Mouse (Mus musculus) right cerebral cortex, postnatal 14 days (tissue): ENCODE data around the gene Fbln2.

Experiments
- DNase-seq: peaks from one replicate; pipeline ENCODE4 v3.0.0; 2022

Gene Fbln2

GRCm38 (mm10) chr6:91231523-91231922 is 19.3 kb downstream of the Fbln2 start:
- no peak for DNase-seq

DNA sequence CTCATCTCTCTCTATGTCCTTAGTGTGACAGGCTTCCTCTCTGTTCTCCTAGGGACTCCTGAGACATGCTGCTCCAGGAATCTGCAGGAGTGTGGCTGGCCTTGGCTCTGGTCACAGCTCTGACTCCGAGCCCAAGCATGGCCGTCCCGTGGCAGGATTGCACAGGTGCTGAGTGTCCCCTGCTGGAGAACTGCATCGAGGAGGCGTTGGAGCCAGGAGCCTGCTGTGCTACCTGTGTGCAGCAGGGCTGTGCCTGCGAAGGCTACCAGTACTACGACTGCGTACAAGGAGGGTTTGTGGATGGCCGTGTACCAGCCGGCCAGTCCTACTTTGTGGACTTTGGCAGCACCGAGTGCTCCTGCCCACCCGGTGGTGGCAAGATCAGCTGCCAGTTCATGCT is 20.8 kb downstream of the Fbln2 start:
- no peak for DNase-seq

DNA sequence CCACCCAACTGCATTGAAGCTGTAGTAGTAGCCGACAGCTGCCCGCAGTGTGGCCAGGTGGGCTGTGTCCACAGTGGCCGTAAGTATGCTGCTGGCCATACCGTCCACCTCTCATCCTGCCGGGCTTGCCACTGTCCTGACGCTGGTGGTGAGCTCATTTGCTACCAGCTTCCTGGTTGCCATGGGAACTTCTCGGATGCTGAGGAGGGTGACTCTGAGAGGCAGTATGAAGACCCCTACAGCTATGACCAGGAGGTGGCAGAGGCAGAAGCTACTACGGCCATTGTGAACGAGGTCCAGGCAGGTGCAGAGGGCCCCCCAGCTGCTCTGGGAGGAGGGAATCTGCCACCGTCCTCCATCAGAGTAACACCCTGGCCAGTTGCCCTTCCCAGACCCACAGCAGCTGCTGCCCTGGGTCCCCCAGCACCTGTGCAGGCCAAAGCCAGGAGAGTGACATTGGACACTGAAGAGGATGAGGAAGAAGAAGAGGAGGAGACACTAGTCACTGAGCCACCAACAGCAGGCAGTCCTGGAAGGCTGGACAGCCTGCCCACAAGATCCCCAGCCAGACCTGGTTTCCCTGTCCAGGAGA is 21.3 kb downstream of the Fbln2 start:
- no peak for DNase-seq

DNA sequence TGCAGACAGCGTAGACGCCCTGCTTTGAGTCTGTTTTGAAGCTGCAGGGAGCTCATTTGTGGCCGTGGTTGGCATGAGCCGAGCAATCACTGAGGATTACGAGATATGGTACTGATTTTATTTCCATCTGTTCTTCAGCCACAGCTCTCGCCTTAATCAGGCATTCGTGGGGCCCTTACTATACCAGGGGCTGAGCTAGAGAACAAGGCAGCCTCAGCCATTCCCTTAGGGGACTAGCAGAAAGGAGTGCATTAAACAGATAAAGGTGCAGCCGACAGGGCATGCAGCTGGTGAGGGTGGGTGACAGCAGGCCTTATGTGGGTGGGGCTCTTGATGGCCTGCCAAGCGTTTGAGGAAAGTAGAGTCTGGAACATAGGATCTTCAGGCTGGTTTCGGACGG is 23.8 kb downstream of the Fbln2 start:
- DNase-seq: no peak

DNA sequence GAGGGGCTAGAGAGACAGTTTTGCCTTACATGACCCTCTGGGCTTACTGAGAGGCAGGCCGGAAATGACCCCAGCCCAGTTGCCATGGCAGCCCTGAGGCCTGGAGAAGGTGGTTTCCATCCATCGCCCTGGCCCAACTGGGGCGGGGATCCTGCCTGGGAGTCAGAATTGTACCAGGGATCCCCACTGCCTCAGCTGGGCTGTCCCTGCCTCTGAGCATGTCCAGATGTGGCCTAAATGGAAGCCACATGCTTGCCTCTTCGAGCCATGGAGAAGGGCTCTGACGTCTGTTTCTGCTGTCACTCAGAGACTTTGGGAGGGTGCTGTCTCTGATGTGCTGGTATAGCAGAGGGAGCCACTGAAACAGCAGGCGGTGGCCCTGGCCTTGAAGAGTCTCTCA is 24.2 kb downstream of the Fbln2 start:
- DNase-seq: no peak

DNA sequence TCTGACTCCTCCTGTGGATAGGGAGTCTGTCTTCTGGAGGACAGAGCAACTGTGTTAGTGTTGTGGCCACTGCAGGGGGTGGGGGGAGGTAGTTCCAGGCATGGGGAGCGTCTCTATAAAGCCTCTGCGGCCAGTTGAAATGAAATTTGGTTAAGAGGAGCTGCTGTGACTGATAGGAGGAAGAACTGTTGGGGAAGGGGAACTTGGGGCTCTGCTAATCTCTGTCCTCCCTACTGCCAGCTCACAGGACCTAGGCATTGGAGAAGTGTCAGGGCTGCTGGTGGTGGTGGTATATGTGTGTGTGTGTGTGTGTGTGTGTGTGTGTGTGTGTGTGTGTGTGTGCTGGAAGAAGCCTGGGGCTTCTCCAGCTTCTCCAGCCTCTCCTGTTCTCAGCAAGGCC is 25.0 kb downstream of the Fbln2 start:
- DNase-seq: no peak

GRCm38 (mm10) chr6:91240537-91240936 is 28.3 kb downstream of the Fbln2 start:
- DNase-seq: no peak

DNA sequence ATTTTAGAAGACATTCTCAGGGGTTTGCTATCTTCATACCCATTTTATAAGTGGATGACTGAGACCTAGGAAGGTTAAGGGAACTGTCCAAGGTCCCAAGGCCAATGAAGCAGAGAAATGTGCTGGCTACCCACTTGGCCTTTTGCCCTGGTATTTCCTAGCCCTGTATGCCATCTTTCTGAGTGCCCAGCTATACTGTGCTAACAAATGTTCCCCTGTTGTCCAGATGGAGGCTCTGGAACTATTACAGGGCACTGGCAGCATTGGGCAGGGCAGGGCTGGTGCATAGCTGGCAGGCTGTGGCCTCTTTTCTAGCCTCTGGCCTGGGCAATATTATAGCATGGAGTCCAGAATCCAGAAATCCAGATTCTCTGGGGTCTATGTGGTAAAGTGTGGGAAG is 28.7 kb downstream of the Fbln2 start:
- DNase-seq: no peak

GRCm38 (mm10) chr6:91243395-91243794 is 31.1 kb downstream of the Fbln2 start:
- DNase-seq: no peak

DNA sequence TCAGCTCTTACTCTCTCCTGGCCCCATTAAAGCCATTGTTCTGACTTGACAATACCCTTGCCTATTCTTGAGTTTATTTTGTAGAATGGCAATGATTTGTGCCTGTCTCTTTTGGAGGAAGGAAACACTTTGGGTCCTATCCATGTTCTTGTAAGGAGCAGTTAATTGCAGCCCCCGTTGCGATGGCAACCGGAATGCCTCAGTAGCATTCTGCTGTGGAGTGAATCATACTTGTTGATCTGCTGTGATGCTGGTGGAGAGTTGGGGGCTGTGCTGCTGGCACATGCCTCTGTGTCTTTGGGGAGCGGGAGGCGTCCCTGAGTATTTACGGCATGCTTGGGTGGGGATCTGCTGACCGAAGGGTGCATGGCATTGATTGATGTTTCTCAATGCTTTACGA is 32.1 kb downstream of the Fbln2 start:
- peak; percentile 62 for DNase-seq

- DNase-seq: no peak
These were observed 33.1 kb downstream of the Fbln2 start for GRCm38 (mm10) chr6:91245331-91245730.

- DNase-seq: no peak
These were observed 35.1 kb downstream of the Fbln2 start for GRCm38 (mm10) chr6:91247343-91247742.

GRCm38 (mm10) chr6:91248627-91249026 is 36.4 kb downstream of the Fbln2 start:
- no peak for DNase-seq

DNA sequence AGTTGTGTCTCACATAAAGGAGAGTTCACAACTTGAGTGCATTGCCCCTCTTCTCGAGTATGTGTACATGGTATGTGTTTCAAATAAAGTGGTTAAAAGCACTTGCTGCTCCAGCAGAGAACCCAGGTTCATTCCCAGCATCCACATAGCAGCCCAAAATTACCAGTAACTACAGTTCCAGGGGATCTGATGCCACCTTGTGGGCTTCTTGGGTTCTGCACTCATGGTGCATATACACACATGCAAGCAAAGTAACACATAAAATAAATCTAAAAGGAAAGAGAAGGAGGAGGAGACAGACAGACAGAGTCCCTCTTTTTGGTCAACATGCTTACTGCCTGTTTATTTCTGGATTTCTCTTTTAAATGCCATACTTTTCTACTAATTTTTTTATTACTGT is 37.5 kb downstream of the Fbln2 start:
- no peak for DNase-seq

DNA sequence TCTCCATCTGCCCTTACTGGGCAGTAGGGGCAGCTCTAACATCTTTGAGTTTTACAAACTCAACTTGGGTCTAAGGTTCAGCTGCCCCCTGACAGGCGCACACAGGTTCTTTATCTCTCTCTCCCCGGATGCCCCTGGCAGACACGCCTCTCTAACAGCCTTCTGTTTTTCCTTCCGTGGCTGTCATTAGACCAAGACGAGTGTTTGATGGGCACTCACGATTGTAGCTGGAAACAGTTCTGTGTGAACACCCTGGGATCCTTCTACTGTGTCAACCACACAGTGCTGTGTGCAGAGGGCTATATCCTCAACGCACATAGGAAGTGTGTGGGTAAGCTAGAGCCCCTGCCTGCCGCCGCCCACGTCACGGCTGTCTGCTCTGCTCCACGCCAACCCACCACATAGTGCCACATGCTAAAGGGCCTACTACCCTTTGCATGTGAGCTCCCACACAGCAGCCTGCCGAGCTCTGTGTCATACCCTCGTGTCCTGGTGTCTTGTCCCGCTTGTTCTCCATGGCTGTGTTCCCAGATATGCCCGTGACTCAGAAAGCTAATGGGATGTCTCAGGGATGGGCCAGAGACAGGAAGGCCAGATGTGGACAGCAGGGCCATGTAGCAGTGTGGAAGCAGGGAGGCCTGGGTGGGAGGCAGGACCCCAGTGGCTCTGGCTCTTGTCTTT is 47.3 kb downstream of the Fbln2 start:
- peak; percentile 54 for DNase-seq

DNA sequence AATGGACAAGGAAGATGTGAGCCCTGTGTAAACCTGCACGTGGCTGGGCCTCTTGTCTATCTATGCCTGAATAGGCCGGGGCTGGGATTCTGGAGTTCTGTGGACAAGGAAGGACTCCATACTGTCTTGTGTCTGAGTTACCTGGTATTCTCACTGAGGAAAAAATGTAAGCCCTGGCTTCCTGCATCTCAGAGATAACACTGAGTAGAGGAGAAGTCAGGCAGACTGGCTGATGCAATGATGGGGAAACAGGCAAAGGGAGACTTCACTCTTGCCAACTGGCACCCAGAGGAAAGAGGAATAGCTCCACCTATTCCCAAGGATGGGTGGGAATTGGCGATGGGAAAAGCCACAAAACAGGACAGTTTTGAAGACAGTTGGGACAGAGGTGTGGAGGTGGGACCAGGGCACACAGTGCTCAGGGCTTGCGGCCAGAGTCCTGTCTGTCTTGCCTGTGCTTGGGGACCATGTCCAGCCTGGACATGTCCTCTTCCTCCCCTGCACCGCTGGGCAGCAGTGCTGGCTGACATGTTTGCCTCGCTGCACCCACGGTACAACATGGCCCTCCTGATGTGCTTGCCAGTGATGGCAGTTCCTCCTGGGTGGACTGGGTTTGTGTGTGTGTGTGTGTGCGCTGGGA is 48.2 kb downstream of the Fbln2 start:
- no peak for DNase-seq

GRCm38 (mm10) chr6:91260987-91261367 is 48.7 kb downstream of the Fbln2 start:
- no peak for DNase-seq

DNA sequence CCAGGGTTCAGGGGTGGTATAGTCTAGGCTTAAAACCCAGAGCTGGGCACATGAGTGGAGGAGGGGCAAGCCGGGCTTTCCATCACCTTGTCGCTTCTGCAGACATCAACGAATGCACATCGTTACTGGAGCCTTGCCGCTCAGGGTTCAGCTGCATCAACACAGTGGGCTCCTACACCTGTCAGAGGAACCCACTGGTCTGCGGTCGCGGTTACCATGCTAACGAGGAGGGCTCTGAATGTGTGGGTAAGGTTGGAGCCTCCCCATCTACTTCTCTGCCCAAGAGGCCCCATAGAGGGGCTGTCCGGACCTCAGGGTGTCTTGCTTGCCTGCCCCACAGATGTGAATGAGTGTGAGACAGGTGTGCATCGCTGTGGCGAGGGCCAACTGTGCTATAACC is 53.4 kb downstream of the Fbln2 start:
- DNase-seq: no peak

DNA sequence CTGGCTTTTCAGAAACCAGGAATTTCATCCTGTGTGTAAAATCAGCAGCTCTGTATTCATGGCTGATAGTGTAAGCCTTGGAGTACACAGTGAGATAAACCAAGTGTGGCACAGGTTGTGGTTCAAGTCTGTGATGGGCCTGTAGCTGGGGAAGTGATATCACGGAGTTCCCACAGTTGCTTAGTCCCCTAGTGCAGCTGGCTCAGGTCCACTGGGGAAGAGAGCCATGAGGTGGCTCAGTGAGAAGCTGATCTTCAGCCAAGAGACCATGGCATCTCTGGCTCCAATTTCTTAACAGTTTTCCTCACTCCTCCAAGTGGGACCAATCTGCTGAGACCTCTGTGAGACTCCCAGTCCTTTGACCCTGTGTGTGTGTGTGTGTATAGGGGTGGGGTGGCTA is 54.4 kb downstream of the Fbln2 start:
- DNase-seq: no peak

GRCm38 (mm10) chr6:91268318-91268717 is 56.1 kb downstream of the Fbln2 start:
- DNase-seq: no peak

- peak; percentile 77 for DNase-seq
These were observed 65.3 kb downstream of the Fbln2 start for GRCm38 (mm10) chr6:91277549-91277948.

- DNase-seq: no peak
These were observed 66.0 kb downstream of the Fbln2 start for GRCm38 (mm10) chr6:91278302-91278701.

GRCm38 (mm10) chr6:91279477-91279876 is 67.2 kb downstream of the Fbln2 start:
- no peak for DNase-seq

GRCm38 (mm10) chr6:91281206-91281605 is 69.0 kb downstream of the Fbln2 start:
- DNase-seq: peak; percentile 97

- DNase-seq: no peak
These were observed 69.5 kb downstream of the Fbln2 start for GRCm38 (mm10) chr6:91281747-91282146.
